Mouse (Mus musculus): ENCODE measurements around the gene Olfr424.

Gene Olfr424

GRCm38 (mm10) chr1:174131217-174131616 is at the start of gene Olfr424:
TSS of gene Olfr424 (plus strand) at chr1:174131517.
- in situ Hi-C loops (cut with MboI; ENCODE audit: low pct_unique_long_range_greater_than_20kb in 1 of 2, low sequenced_read_pairs in 2 of 2, unreplicated experiment in 1 of 2): no loop called here

- in situ Hi-C loops (cut with MboI; ENCODE audit: low pct_unique_long_range_greater_than_20kb in 1 of 2, low sequenced_read_pairs in 2 of 2, unreplicated experiment in 1 of 2): loop anchor here in 1 of 2 experiments (25.0 kb wide), 1 partner anchor 247 kb away; no protein-coding TSS in a partner anchor
Measured at GRCm38 (mm10) chr1:174084031-174084430, 47.3 kb upstream of the Olfr424 start, which contains the start of gene Olfr429. TSS of gene Olfr429 (plus strand) at chr1:174084331.

GRCm38 (mm10) chr1:174096591-174096990 is 34.7 kb upstream of the Olfr424 start, which contains the start of gene Olfr427:
TSS of gene Olfr427 (plus strand) at chr1:174096891.
- in situ Hi-C loops (cut with MboI; ENCODE audit: low pct_unique_long_range_greater_than_20kb in 1 of 2, low sequenced_read_pairs in 2 of 2, unreplicated experiment in 1 of 2): loop anchor here in 1 of 2 experiments (25.0 kb wide), 1 partner anchor 259 kb away; no protein-coding TSS in a partner anchor

GRCm38 (mm10) chr1:174103735-174104134 is 27.6 kb upstream of the Olfr424 start:
- in situ Hi-C loops (cut with MboI; ENCODE audit: low pct_unique_long_range_greater_than_20kb in 1 of 2, low sequenced_read_pairs in 2 of 2, unreplicated experiment in 1 of 2): no loop called here

GRCm38 (mm10) chr1:174121062-174121461 is 10.3 kb upstream of the Olfr424 start, which contains the start of gene Olfr231:
TSS of gene Olfr231 (minus strand) at chr1:174121162.
- in situ Hi-C loops (cut with MboI; ENCODE audit: low pct_unique_long_range_greater_than_20kb in 1 of 2, low sequenced_read_pairs in 2 of 2, unreplicated experiment in 1 of 2): no loop called here

GRCm38 (mm10) chr1:174131999-174132398 is 682 bp downstream of the Olfr424 start:
- in situ Hi-C loops (cut with MboI; ENCODE audit: low pct_unique_long_range_greater_than_20kb in 1 of 2, low sequenced_read_pairs in 2 of 2, unreplicated experiment in 1 of 2): no loop called here

GRCm38 (mm10) chr1:174141384-174141783 is 10.1 kb downstream of the Olfr424 start:
- in situ Hi-C loops (cut with MboI; ENCODE audit: low pct_unique_long_range_greater_than_20kb in 1 of 2, low sequenced_read_pairs in 2 of 2, unreplicated experiment in 1 of 2): no loop called here

GRCm38 (mm10) chr1:174146696-174147095 is 15.4 kb downstream of the Olfr424 start:
- in situ Hi-C loops (cut with MboI; ENCODE audit: low pct_unique_long_range_greater_than_20kb in 1 of 2, low sequenced_read_pairs in 2 of 2, unreplicated experiment in 1 of 2): no loop called here

GRCm38 (mm10) chr1:174149289-174149688 is 18.0 kb downstream of the Olfr424 start:
- in situ Hi-C loops (cut with MboI; ENCODE audit: low pct_unique_long_range_greater_than_20kb in 1 of 2, low sequenced_read_pairs in 2 of 2, unreplicated experiment in 1 of 2): no loop called here

- in situ Hi-C loops (cut with MboI; ENCODE audit: low pct_unique_long_range_greater_than_20kb in 1 of 2, low sequenced_read_pairs in 2 of 2, unreplicated experiment in 1 of 2): loop anchor here in 1 of 2 experiments (25.0 kb wide), 1 partner anchor 307 kb away; no protein-coding TSS in a partner anchor
Measured at GRCm38 (mm10) chr1:174155333-174155732, 24.0 kb downstream of the Olfr424 start, which contains the start of gene Olfr420. TSS of gene Olfr420 (plus strand) at chr1:174155633.

- in situ Hi-C loops (cut with MboI; ENCODE audit: low pct_unique_long_range_greater_than_20kb in 1 of 2, low sequenced_read_pairs in 2 of 2, unreplicated experiment in 1 of 2): loop anchor here in 1 of 2 experiments (25.0 kb wide), 1 partner anchor 305 kb away; no protein-coding TSS in a partner anchor
Measured at GRCm38 (mm10) chr1:174157622-174158021, 26.3 kb downstream of the Olfr424 start.

- in situ Hi-C loops (cut with MboI; ENCODE audit: low pct_unique_long_range_greater_than_20kb in 1 of 2, low sequenced_read_pairs in 2 of 2, unreplicated experiment in 1 of 2): loop anchor here in 1 of 2 experiments (25.0 kb wide), 1 partner anchor 304 kb away; no protein-coding TSS in a partner anchor
Measured at GRCm38 (mm10) chr1:174158512-174158911, 27.2 kb downstream of the Olfr424 start.

- in situ Hi-C loops (cut with MboI; ENCODE audit: low pct_unique_long_range_greater_than_20kb in 1 of 2, low sequenced_read_pairs in 2 of 2, unreplicated experiment in 1 of 2): loop anchor here in 1 of 2 experiments (25.0 kb wide), 1 partner anchor 303 kb away; no protein-coding TSS in a partner anchor
Measured at GRCm38 (mm10) chr1:174159095-174159494, 27.8 kb downstream of the Olfr424 start.

GRCm38 (mm10) chr1:174169024-174169423 is 37.7 kb downstream of the Olfr424 start:
- in situ Hi-C loops (cut with MboI; ENCODE audit: low pct_unique_long_range_greater_than_20kb in 1 of 2, low sequenced_read_pairs in 2 of 2, unreplicated experiment in 1 of 2): loop anchor here in 1 of 2 experiments (25.0 kb wide), 1 partner anchor 293 kb away; no protein-coding TSS in a partner anchor

GRCm38 (mm10) chr1:174170706-174171501 is 39.6 kb downstream of the Olfr424 start:
- in situ Hi-C loops (cut with MboI; ENCODE audit: low pct_unique_long_range_greater_than_20kb in 1 of 2, low sequenced_read_pairs in 2 of 2, unreplicated experiment in 1 of 2): loop anchor here in 1 of 2 experiments (25.0 kb wide), 1 partner anchor 291 kb away; no protein-coding TSS in a partner anchor

GRCm38 (mm10) chr1:174171537-174171936 is 40.2 kb downstream of the Olfr424 start:
- in situ Hi-C loops (cut with MboI; ENCODE audit: low pct_unique_long_range_greater_than_20kb in 1 of 2, low sequenced_read_pairs in 2 of 2, unreplicated experiment in 1 of 2): loop anchor here in 1 of 2 experiments (25.0 kb wide), 1 partner anchor 291 kb away; no protein-coding TSS in a partner anchor

- in situ Hi-C loops (cut with MboI; ENCODE audit: low pct_unique_long_range_greater_than_20kb in 1 of 2, low sequenced_read_pairs in 2 of 2, unreplicated experiment in 1 of 2): loop anchor here in 1 of 2 experiments (25.0 kb wide), 1 partner anchor 290 kb away; no protein-coding TSS in a partner anchor
Measured at GRCm38 (mm10) chr1:174172605-174173004, 41.3 kb downstream of the Olfr424 start, which contains the start of gene Spta1. TSS of gene Spta1 (plus strand) at chr1:174172776.

Measured in mouse embryonic stem cell (cell line).